Mouse (Mus musculus): ENCODE data around the gene Ces2g. TPM values are rescaled to one million over a fixed set of nuclear protein-coding genes. Genes with fewer than 3 reads are reported as not detected.

Gene Ces2g
- 0.19 TPM in 1 of 4 replicates, not detected in the others for total RNA-seq (2023)

DNA sequence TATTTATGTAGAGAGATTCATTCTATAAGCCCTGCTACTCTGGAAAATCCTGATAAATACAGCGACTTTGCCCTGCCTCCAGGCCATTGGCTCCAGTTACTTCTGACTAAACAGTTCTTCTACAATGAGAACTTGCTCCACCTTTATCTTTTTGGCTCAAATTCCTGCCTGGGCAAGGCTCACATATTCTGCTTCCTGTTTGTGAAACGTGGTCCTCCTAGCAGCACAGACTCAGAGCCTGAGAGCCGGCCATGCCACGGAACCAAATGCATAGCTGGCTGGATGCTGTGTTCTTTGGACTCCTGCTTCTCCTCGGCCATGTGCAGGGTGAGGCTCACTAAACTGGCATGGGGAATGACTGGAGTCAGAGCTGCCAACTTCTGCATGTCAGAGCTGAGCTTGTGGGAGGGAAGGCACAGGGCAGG is at the start of gene Ces2g:
Ces2g (plus strand) TSS at position 182 of the 425 bp plus-strand sequence.

GRCm38 (mm10) chr8:104925972-104926596 is 35.4 kb upstream of the Ces2g start, which contains the start of gene Ces2e:
TSS of gene Ces2e (plus strand) at chr8:104926260.

DNA sequence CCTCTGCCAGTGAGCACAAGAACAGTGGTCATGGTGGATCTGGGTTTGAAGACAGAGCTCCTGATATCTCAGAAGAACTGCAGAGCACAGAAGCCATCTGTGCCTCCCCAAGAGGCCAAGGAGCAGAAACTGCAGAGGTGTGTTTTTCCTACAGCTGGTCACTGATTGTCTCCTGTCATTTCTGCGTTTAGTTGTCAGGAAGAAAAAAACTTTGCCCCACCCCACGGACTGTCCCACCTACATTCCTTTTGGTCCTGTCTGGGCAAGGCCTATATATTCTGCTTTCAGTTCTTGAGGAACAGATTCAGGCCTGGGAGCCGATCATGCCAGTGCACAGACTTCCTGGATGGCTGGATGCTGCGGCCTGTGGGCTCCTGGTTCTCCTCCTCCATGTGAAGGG is 14.5 kb upstream of the Ces2g start, which contains the start of gene Ces2f:
Ces2f (plus strand) TSS at position 301 of the 400 bp plus-strand sequence.

GRCm38 (mm10) chr8:105000586-105000985 is 39.1 kb downstream of the Ces2g start, which contains the start of gene Ces2h:
TSS of gene Ces2h (plus strand) at chr8:105000853.

Other genes with a start within 250 kb of the Ces2g start
- gene Ces2a, start 227.7 kb upstream of the Ces2g start, total RNA-seq (2023), result not detected in 4 replicates
- not detected in 4 replicates for gene Ces2b, start 130.1 kb upstream of the Ces2g start, total RNA-seq (2023)
- gene Ces2c, start 114.7 kb upstream of the Ces2g start, total RNA-seq (2023), result 0.30 TPM in 1 of 4 replicates, not detected in the others
- gene Ces2e, start 35.5 kb upstream of the Ces2g start, total RNA-seq (2023), result not detected in 4 replicates
- gene Ces2f, start 14.4 kb upstream of the Ces2g start, total RNA-seq (2023), result not detected in 4 replicates
- not detected in 4 replicates for gene Ces2h, start 39.1 kb downstream of the Ces2g start, total RNA-seq (2023)
- gene Ces3a, start 86.9 kb downstream of the Ces2g start, total RNA-seq (2023), result not detected in 4 replicates
- not detected in 4 replicates for gene Ces3b, start 122.0 kb downstream of the Ces2g start, total RNA-seq (2023)
- gene Ces4a, start 170.1 kb downstream of the Ces2g start, total RNA-seq (2023), result not detected in 4 replicates
- 87.1 to 101 TPM (median 95.3 TPM) in 4 replicates for gene Cbfb, start 209.0 kb downstream of the Ces2g start, total RNA-seq (2023)

Data from B cell, adult 62 days (primary cell).